Mouse (Mus musculus) liver, embryonic 14.5 days (tissue): ENCODE results near the gene Lipe.

Experiments used
- CTCF ChIP-seq: IDR thresholded peaks from 2 replicates; pipeline ENCODE4 v1.5.1; 2016; ENCODE audit warnings: antibody characterized with exemption, low read depth, control low read depth
- EP300 ChIP-seq: IDR thresholded peaks from 2 replicates; pipeline ENCODE4 v1.6.1; 2016; ENCODE audit warnings: antibody characterized with exemption, low read depth

DNA sequence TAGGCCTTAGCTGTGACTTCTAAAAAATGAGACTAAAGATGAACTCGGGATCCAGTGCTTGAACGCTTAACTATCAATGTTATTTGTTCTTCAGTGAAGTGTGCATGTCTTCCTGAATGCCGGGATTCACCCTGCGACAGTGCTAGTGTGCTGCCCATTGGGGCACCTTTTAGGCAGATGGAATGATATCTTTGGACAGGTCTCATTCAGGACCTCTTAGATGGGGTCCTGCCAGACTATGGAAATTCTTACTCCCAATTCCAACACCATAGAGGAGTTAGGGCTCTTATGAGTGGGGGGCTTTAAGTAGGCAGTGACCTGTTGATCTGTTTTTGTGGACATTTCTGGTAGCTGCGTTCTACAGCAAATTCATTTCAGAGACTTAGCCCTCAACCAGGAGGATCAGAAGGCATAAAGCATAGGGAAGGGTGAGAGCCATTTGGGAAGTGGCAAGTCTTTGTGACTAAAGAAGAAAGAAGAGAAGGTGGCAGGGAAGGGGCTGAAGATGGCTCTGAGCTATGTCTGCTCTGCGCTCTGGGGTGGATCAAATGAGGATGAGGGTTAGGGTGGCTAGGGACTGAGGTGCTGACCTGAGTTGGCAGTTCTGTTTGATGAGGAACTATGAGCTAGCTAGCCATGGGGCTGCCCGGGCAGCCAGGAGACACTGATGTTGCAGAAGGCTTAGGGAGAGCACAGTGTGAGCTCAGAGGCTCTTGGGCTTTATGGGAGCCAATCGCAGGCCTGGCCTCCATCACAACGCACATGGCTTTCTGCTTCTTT is 35.5 kb upstream of the Lipe start:
- TF ChIP-seq CTCF (no peak), EP300 (no peak)
